Mouse (Mus musculus): ENCODE measurements around the gene Hadha. TPM values are rescaled to one million over a fixed set of nuclear protein-coding genes. Genes with fewer than 3 reads are reported as not detected.

Hadha gene
- 120 and 125 TPM in 2 replicates for polyA plus RNA-seq (2014; fragmentation: Nextera tagmentation; extraction: Ambion mirVana)

DNA sequence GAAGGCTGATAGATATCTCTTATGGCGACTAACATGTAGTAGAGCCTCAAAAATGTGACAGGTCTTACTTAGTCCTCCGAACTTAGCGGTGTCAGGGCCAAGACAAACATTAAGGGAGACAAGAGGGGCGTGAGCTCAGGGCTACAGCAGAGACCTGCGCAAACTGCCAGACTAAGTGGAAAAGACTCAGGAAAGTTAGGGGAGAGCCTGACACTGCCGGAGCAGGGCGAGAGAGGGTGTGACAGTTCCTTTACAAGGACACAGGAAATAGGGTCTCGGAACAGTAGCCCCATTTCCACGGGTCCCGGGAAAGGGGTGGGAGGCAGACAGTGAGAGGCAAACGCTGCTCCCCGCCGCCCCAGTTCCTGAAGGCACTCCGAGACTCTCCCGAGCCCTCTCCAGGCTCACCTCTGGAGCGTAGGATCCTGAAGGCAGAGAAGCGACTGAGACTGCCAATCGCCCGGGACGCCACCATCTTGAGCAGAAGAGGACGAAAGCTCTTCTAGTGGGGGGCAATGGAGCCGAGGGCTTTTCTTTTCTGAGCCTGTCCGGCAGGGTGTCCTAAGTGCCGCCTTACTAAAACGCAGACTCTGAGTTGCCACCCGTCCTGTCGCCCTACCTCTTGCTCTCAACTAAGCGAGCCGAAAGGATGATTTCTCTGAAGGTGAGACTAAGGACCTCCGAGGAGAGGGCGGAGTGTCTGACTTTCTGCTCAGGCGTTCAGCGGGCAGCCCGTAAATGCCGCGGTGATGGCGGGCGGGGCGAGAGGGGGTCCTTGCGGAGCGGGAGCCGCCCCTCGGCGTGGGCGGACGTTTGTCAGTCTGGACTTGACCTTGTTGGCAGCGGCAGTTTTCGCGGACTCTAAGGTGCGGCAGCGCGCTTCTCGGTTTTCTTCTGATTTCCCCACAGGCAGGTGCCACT is at the start of gene Hadha, which contains the start of gene Hadhb:
Hadha (minus strand) TSS at position 689 of the 921 bp plus-strand sequence.
Hadhb (plus strand) TSS at position 775 of the 921 bp plus-strand sequence.
- no peaks in the 10 kb centered on the region for H3K9me3 ChIP-seq (ENCODE audit: control insufficient read depth, low read length)
- peak within 1 kb of the TSS; percentile 75 for H3K9ac ChIP-seq (ENCODE audit: low read depth, low read length)
- peak within 1 kb of the TSS; percentile 83 for H3K27ac ChIP-seq (replicated peaks; ENCODE audit: low read depth, low read length)
- H3K36me3 ChIP-seq (ENCODE audit: control insufficient read depth, insufficient read depth, low read length): no peaks in the 10 kb centered on the region
- 0% methylated on average over 49 of the region's 53 CpGs for WGBS
- H3K4me1 ChIP-seq (ENCODE audit: control insufficient read depth, insufficient read depth, low read length): peaks cover 6% of the 10 kb centered on the region; the same call in 1 of the 2 replicates
- H3K27me3 ChIP-seq (replicated peaks; ENCODE audit: control insufficient read depth, insufficient read depth, low read length): no peaks in the 10 kb centered on the region
- H3K4me2 ChIP-seq (ENCODE audit: low read depth, low read length): peak within 1 kb of the TSS; percentile 78
- DNase-seq (ENCODE audit: low spot score) (peak; percentile 94), ATAC-seq (ENCODE audit: low read depth) (peak; percentile 94)
- H3K4me3 ChIP-seq (ENCODE audit: low read depth, low read length): peak within 1 kb of the TSS; percentile 77

DNA sequence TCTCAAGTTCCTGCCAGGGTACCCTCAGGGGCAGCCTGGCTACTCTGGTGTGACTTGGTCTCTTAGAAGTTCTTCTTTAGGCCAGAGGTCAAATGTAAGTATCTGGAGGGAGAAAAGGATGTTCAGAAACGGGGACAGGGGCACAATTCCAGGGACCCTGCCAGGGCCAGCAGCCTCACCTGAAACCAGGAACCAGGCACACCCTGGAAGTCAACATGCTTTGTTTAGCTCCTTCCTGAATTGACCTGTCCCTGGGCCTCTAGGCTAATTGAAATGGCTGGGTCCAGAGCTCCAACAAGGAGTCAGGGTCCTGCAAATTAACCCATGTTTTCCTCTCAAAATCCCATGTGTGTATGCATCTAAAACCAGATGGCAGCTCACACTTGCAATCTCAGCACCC is 49.5 kb upstream of the Hadha start:
- no peak overlapping the region for H3K9ac ChIP-seq (ENCODE audit: low read depth, low read length)
- H3K4me3 ChIP-seq (ENCODE audit: low read depth, low read length): no peak overlapping the region
- H3K36me3 ChIP-seq (ENCODE audit: control insufficient read depth, insufficient read depth, low read length): no peaks in the 10 kb centered on the region
- H3K9me3 ChIP-seq (ENCODE audit: control insufficient read depth, low read length): no peaks in the 10 kb centered on the region
- no peak for ATAC-seq (ENCODE audit: low read depth)
- H3K4me2 ChIP-seq (ENCODE audit: low read depth, low read length): no peak overlapping the region
- no peaks in the 10 kb centered on the region for H3K27me3 ChIP-seq (replicated peaks; ENCODE audit: control insufficient read depth, insufficient read depth, low read length)
- no peaks in the 10 kb centered on the region for H3K4me1 ChIP-seq (ENCODE audit: control insufficient read depth, insufficient read depth, low read length)
- DNase-seq (ENCODE audit: low spot score): no peak
- 56% methylated on average over 1 of the region's 1 CpGs for WGBS
- no peak overlapping the region for H3K27ac ChIP-seq (replicated peaks; ENCODE audit: low read depth, low read length)

DNA sequence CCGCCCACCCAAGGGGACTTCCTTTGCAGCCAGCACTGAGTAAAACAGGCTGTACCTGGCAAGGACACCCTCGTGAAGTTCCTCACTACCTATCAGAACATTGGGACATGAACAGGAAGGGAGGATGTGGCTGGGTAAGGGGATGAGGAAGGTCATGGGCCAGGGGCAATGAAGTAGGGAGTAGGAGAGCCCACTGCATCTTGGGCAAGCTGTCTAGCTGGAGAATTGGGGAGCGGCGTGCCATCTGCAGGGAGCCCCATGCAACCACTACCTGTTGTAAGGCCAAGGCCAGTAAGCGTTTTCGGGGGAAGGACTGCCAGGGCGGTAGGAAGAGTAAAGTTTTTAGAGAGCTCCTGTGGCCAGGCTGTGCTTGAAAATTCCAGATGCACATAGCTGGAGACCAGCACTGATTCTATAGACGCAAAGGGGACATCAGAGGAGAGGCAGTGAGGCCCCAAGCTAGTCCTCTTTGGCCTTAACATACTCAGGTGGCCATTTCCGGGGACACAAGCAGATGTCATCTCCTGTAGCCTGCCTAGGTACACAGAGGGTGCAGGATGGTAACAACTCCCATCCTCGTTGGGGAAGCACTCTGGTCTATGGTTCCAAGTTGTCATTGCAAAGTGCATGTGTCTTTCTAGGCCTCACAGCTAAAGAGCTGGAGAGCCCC is 48.4 kb upstream of the Hadha start:
- 79% methylated on average over 10 of the region's 10 CpGs for WGBS
- ATAC-seq (ENCODE audit: low read depth) (no peak), DNase-seq (ENCODE audit: low spot score) (no peak)
- Histone ChIP-seq H3K36me3 (ENCODE audit: control insufficient read depth, insufficient read depth, low read length) (no peaks in the 10 kb centered on the region), H3K27ac (replicated peaks; ENCODE audit: low read depth, low read length) (no peak overlapping the region), H3K4me2 (ENCODE audit: low read depth, low read length) (no peak overlapping the region), H3K27me3 (replicated peaks; ENCODE audit: control insufficient read depth, insufficient read depth, low read length) (no peaks in the 10 kb centered on the region), H3K9ac (ENCODE audit: low read depth, low read length) (no peak overlapping the region), H3K4me3 (ENCODE audit: low read depth, low read length) (no peak overlapping the region), H3K9me3 (ENCODE audit: control insufficient read depth, low read length) (no peaks in the 10 kb centered on the region), H3K4me1 (ENCODE audit: control insufficient read depth, insufficient read depth, low read length) (no peaks in the 10 kb centered on the region)

DNA sequence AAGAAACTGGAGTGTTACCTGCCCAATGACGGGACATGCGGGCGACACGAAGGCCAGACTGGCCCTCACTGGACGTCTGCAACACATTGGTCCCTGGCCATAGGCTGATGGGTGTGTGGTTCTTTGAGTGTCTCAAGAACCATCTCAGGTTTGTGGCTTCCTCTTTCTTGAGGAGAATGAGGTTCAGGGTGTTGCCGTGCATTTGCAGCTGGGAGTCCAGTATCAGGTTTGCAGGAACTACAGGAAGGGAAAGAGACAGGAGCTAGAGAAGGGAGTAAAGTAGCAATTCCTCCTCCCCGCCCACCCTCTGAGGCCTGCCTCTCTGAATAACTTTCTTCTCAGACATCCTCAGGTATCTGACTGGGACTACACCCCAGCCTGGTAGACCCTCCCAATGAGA is 47.3 kb upstream of the Hadha start:
- ATAC-seq (ENCODE audit: low read depth) (no peak), DNase-seq (ENCODE audit: low spot score) (no peak)
- no peak overlapping the region for H3K4me3 ChIP-seq (ENCODE audit: low read depth, low read length)
- H3K27me3 ChIP-seq (replicated peaks; ENCODE audit: control insufficient read depth, insufficient read depth, low read length): no peaks in the 10 kb centered on the region
- no peak overlapping the region for H3K4me2 ChIP-seq (ENCODE audit: low read depth, low read length)
- H3K4me1 ChIP-seq (ENCODE audit: control insufficient read depth, insufficient read depth, low read length): no peaks in the 10 kb centered on the region
- H3K27ac ChIP-seq (replicated peaks; ENCODE audit: low read depth, low read length): no peak overlapping the region
- no peaks in the 10 kb centered on the region for H3K36me3 ChIP-seq (ENCODE audit: control insufficient read depth, insufficient read depth, low read length)
- no peak overlapping the region for H3K9ac ChIP-seq (ENCODE audit: low read depth, low read length)
- WGBS: 83% methylated on average over 7 of the region's 7 CpGs
- H3K9me3 ChIP-seq (ENCODE audit: control insufficient read depth, low read length): no peaks in the 10 kb centered on the region

DNA sequence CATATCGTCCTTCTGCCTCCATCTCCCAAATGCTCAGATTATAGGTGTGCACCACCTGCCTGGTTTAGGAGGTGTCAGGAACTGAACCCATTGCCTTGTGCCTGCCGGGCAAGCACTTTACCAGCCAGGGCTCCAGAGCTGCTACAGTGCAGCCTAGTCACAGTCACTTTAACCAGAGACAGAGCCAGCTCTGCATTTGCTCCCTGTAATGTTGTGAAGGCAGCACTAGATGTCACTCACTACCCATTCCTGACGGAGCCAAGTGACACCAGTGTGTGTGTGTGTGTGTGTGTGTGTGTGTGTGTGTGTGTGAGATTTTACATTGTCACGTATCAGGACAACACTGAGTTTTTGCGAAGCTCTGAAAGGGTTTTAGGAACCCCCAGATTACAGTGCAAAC is 46.6 kb upstream of the Hadha start:
- peak; percentile 61 for DNase-seq (ENCODE audit: low spot score)
- Histone ChIP-seq H3K27me3 (replicated peaks; ENCODE audit: control insufficient read depth, insufficient read depth, low read length) (no peaks in the 10 kb centered on the region), H3K9ac (ENCODE audit: low read depth, low read length) (no peak overlapping the region), H3K4me1 (ENCODE audit: control insufficient read depth, insufficient read depth, low read length) (no peaks in the 10 kb centered on the region), H3K36me3 (ENCODE audit: control insufficient read depth, insufficient read depth, low read length) (no peaks in the 10 kb centered on the region), H3K27ac (replicated peaks; ENCODE audit: low read depth, low read length) (no peak overlapping the region), H3K9me3 (ENCODE audit: control insufficient read depth, low read length) (no peaks in the 10 kb centered on the region), H3K4me3 (ENCODE audit: low read depth, low read length) (no peak overlapping the region), H3K4me2 (ENCODE audit: low read depth, low read length) (no peak overlapping the region)
- WGBS: 46% methylated on average over 5 of the region's 5 CpGs
- peak; percentile 62; the same call in 1 of the 2 replicates for ATAC-seq (ENCODE audit: low read depth)

DNA sequence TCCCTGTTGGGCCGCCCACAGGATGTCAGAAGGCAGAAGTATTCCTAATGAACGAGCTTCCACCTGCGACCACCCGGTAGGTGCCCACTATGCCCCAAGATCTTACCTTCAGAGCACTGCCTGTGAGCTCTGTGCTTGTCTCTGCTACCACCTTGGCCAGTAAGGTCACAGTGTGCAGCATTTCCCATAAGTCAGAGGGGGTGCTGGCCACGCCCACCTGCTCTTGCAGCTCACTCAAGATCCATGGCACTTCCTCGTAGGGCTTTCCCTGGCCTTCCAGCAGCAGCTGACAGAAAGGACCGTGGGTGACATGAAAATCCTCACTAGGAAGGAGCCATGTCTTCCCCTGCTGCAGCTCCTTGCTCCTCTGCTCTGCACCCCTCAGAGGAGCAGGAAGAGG is 43.3 kb upstream of the Hadha start:
- Histone ChIP-seq H3K27ac (replicated peaks; ENCODE audit: low read depth, low read length) (no peak overlapping the region), H3K4me1 (ENCODE audit: control insufficient read depth, insufficient read depth, low read length) (no peaks in the 10 kb centered on the region), H3K9ac (ENCODE audit: low read depth, low read length) (no peak overlapping the region), H3K36me3 (ENCODE audit: control insufficient read depth, insufficient read depth, low read length) (no peaks in the 10 kb centered on the region), H3K27me3 (replicated peaks; ENCODE audit: control insufficient read depth, insufficient read depth, low read length) (no peaks in the 10 kb centered on the region), H3K4me2 (ENCODE audit: low read depth, low read length) (no peak overlapping the region), H3K4me3 (ENCODE audit: low read depth, low read length) (no peak overlapping the region), H3K9me3 (ENCODE audit: control insufficient read depth, low read length) (no peaks in the 10 kb centered on the region)
- no peak for DNase-seq (ENCODE audit: low spot score)
- 70% methylated on average over 7 of the region's 7 CpGs for WGBS
- no peak for ATAC-seq (ENCODE audit: low read depth)

DNA sequence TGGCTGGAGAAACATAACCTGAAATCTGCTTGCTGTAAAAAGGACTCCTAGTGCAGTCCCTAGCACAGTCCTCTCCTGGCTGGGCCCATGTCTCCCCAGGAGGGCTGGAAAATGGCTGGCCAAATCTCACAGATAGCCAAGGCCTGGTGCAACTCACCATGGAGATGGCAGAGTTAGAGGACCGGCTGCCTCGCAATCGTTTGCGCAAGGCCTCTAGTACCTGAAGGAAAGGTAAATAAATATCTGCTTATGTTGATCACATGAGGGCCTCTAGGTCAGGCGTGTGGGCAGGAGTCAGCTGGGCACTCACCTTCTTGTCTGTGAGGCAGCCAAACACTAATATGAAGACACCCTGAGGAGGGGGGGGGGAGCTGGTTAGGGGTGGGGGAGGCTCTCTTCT is 40.4 kb upstream of the Hadha start:
- 88% methylated on average over 5 of the region's 5 CpGs for WGBS
- DNase-seq (ENCODE audit: low spot score) (no peak), ATAC-seq (ENCODE audit: low read depth) (no peak)
- H3K4me1 ChIP-seq (ENCODE audit: control insufficient read depth, insufficient read depth, low read length): no peaks in the 10 kb centered on the region
- peaks cover 4% of the 10 kb centered on the region; the same call in 1 of the 2 replicates for H3K36me3 ChIP-seq (ENCODE audit: control insufficient read depth, insufficient read depth, low read length)
- no peaks in the 10 kb centered on the region for H3K27me3 ChIP-seq (replicated peaks; ENCODE audit: control insufficient read depth, insufficient read depth, low read length)
- H3K27ac ChIP-seq (replicated peaks; ENCODE audit: low read depth, low read length): no peak overlapping the region
- no peak overlapping the region for H3K4me3 ChIP-seq (ENCODE audit: low read depth, low read length)
- H3K9me3 ChIP-seq (ENCODE audit: control insufficient read depth, low read length): no peaks in the 10 kb centered on the region
- H3K9ac ChIP-seq (ENCODE audit: low read depth, low read length): no peak overlapping the region
- H3K4me2 ChIP-seq (ENCODE audit: low read depth, low read length): no peak overlapping the region

DNA sequence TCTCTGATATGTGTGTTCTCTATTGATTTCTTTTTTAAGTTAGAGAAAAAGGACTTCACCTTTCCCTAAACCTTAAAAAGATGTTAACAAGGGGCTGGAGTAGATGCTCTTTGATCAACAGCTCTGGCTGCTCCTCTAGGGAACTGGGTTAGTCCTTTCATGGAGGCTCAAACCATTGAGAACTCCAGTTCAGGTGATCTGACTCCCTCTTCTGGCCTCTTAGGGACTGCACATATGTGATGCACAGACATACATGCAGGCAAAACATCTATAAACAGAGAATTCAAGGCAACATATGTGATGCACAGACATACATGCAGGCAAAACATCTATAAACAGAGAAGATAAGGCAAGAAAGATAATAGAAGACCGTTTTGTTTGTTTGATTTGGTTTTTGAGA is 37.5 kb upstream of the Hadha start:
- no peaks in the 10 kb centered on the region for H3K27me3 ChIP-seq (replicated peaks; ENCODE audit: control insufficient read depth, insufficient read depth, low read length)
- DNase-seq (ENCODE audit: low spot score) (no peak), ATAC-seq (ENCODE audit: low read depth) (no peak)
- 85% methylated on average over 1 of the region's 1 CpGs for WGBS
- no peaks in the 10 kb centered on the region for H3K9me3 ChIP-seq (ENCODE audit: control insufficient read depth, low read length)
- no peak overlapping the region for H3K4me3 ChIP-seq (ENCODE audit: low read depth, low read length)
- H3K4me2 ChIP-seq (ENCODE audit: low read depth, low read length): no peak overlapping the region
- no peaks in the 10 kb centered on the region for H3K4me1 ChIP-seq (ENCODE audit: control insufficient read depth, insufficient read depth, low read length)
- H3K36me3 ChIP-seq (ENCODE audit: control insufficient read depth, insufficient read depth, low read length): peaks cover 12% of the 10 kb centered on the region
- H3K9ac ChIP-seq (ENCODE audit: low read depth, low read length): no peak overlapping the region
- no peak overlapping the region for H3K27ac ChIP-seq (replicated peaks; ENCODE audit: low read depth, low read length)
